Mouse (Mus musculus) testis, adult 2 months (tissue): ENCODE results near the gene Hpse.

ENCODE experiments used
- CTCF ChIP-seq: fragments of 200-500 bp; IDR thresholded peaks from 2 replicates; pipeline ENCODE4 v1.5.1; 2012; ENCODE audit warnings: low read depth, mild to moderate bottlenecking, inconsistent platforms, low read length, moderate library complexity; ENCODE audit not compliant: control insufficient read depth, insufficient read depth, insufficient replicate concordance
- POLR2A ChIP-seq: fragments of 200-500 bp; IDR thresholded peaks from 2 replicates; pipeline ENCODE4 v1.6.1; 2012; ENCODE audit warnings: low read depth, mild to moderate bottlenecking, inconsistent platforms, low read length, moderate library complexity; ENCODE audit not compliant: control insufficient read depth

DNA sequence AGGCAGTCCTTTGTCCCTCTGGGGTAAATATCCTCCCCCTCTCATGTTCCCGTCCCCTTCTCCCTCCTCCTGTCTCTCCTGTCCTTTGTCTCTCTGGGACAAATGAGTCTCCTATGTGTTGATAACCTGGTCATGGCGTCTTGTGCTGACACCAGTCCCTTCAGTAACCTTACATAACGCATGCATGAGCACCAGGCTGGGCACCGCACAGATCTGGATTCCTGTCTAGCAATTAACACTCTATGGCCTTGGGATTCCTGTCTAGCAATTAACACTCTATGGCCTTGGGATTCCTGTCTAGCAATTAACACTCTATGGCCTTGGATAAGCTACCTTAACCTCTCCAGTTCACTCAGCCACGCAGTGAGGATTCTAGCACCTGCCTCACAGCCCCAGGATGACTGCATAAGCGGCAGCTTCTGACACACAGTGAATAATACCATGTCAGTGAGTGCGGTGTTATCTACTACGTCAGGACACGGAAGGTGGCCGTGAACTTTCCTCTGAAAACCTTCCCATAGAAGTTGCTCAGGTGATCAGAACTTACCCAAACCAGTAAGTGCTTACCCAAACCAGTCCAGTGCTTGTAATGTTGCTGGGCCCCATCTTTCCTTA, 40.6 kb upstream of the Hpse start:
- no peak for TF ChIP-seq POLR2A
- TF ChIP-seq CTCF: no peak
